Mouse (Mus musculus) megakaryocyte-erythroid progenitor cell, adult 5 weeks (primary cell): ENCODE measurements around the gene Fam129c. TPM values are rescaled to one million over a fixed set of nuclear protein-coding genes. Genes with fewer than 3 reads are reported as not detected.

Source experiments
- polyA plus RNA-seq: library from polyadenylated mRNA; stranded (reverse); fragments of >175 nt; gene quantifications from 2 replicates; pipeline ENCODE4 v1.2.3, GENCODE M21; 2012

Gene Fam129c
- 14.0 and 18.2 TPM in 2 replicates for polyA plus RNA-seq

DNA sequence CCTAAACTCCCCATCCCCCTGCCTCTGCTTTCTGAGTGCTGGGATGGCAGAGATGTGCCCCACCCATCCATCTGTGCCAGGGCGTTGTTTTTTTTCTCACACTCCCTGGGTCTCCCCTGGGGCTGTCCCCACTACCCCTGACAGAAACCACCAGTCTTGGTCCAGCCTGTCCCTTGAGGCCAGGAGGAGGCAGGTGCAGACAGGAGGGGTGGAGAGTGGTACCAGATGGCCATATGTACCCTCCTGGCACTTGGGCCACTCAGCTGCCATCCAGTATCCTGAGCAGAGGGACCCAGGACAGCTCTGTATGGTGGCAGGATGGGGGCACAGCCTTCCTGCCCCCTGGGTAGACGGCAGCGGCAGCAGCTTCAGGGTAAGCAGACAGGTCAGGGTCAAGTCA, at the start of gene Fam129c:
TSS of gene Fam129c (plus strand) at position 198 of the 400 bp plus-strand sequence.

GRCm38 (mm10) chr8:71558071-71558957, 39.1 kb upstream of the Fam129c start, which contains the start of gene Tmem221:
Gene Tmem221, minus strand, starts transcription at chr8:71558871.

DNA sequence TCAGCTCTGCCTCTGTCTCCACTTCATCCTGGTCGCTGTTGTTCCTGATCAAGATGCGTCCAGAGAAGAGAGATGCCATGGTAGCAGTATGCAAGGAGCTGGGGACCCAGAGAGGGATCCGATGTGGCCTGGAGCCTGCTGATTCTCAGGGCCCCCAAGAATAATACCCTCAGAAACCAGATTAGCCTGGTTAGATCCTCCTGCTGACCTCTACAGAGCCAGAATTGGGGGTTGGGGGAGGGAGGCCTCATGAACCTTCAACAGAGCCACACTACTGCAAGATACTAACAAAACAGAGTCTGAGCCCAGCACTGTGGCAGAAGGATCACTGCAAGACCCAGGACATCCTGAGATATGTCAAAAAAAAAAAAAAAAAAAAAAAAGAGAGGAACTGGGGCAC, 30.9 kb upstream of the Fam129c start, which contains the start of gene Nxnl1:
TSS of gene Nxnl1 (minus strand) at position 101 of the 400 bp plus-strand sequence.

DNA sequence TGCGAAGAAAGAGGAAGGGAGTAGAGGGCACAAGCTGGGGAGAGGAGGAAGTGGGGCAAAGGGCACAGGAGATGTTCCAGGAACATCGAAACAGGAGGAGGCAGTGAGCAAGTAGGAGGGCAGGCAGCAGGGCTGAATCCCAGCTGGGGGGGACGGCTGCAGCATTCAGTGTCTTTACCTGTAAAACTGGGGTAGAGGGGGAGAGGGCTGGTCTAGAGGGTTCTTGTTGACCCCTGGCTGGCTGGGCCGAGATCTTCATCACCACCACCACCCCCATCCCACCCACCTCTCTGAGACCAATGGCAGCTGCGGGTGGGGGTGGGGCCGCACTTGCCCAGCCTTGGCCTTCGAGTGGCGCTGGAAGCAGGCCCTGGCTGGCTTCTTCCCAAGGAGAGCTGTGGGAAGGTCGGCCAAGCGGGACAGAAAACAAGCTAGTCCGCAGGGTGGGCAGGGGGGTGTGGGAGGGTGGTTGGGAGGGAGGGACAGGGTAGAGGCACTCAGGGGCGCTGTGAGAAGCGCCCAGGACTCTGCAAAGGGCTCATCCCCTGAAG, 29.0 kb upstream of the Fam129c start, which contains the start of gene Slc27a1:
TSS of gene Slc27a1 (plus strand) at position 496 of the 551 bp plus-strand sequence.

DNA sequence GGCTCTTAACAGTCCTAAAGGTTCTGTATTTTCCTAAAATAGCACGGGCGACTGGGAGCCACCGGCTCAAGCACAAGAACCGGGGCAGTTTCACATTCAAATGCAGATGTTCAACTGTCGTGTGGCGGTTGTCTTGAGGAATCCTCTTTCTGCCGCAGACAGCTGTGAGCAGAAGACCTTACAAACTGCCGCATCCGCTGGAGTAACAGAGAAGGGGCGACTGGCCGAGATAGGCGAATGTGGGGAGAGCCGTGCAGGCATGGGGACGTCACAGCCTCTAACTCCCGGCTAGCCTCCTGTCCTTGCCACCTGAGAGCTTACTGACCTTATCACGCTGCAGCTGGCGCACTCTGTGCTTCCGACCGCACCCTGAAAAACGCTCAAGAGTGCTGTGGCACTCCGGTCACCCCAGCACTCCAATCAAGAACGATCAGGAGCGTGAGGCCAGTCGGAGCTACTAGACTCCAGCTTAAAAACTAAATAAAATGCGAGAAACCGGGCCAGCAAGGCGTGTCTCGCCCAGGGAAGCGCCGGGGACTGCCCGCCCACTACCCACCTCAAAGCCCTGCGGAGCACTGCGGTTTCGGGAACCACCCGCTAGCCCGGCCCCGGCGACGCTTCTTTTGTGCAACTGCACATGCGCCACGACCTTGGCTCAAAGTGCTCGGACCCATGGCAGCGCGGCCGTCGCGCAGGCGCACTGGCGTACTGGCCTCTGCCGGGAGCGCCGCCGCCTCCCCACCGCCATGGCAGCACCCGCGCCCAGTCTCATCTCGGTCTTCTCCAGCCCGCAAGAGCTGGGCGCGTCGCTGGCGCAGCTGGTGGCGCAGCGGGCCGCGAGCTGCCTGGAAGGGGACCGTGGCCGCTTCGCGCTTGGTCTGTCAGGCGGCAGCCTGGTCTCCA, 5.7 kb upstream of the Fam129c start, which contains the start of gene Pgls:
TSS of gene Pgls (plus strand) at position 706 of the 903 bp plus-strand sequence.

GRCm38 (mm10) chr8:71610822-71611651, 13.6 kb downstream of the Fam129c start, which contains the start of gene Colgalt1:
Gene Colgalt1, plus strand, starts transcription at chr8:71610998.

Other genes starting within 250 kb of the Fam129c start
- 291 and 315 TPM in 2 replicates for gene Use1, start 230.8 kb upstream of the Fam129c start, polyA plus RNA-seq
- 24.1 and 32.7 TPM in 2 replicates for gene Ocel1, start 226.3 kb upstream of the Fam129c start, polyA plus RNA-seq
- gene Nr2f6, start 215.7 kb upstream of the Fam129c start, polyA plus RNA-seq, result 25.0 and 27.3 TPM in 2 replicates
- gene Ushbp1, start 201.8 kb upstream of the Fam129c start, polyA plus RNA-seq, result not detected in 2 replicates
- 134 and 147 TPM in 2 replicates for gene Babam1, start 200.8 kb upstream of the Fam129c start, polyA plus RNA-seq
- gene Ankle1, start 191.6 kb upstream of the Fam129c start, polyA plus RNA-seq, result 25.9 and 26.0 TPM in 2 replicates
- gene Abhd8, start 134.0 kb upstream of the Fam129c start, polyA plus RNA-seq, result 39.6 and 48.5 TPM in 2 replicates
- gene Mrpl34, start 132.7 kb upstream of the Fam129c start, polyA plus RNA-seq, result 195 and 205 TPM in 2 replicates
- gene Dda1, start 128.4 kb upstream of the Fam129c start, polyA plus RNA-seq, result 224 and 225 TPM in 2 replicates
- gene Ano8, start 111.7 kb upstream of the Fam129c start, polyA plus RNA-seq, result 10.6 and 17.2 TPM in 2 replicates
- 34.8 and 36.4 TPM in 2 replicates for gene Gtpbp3, start 109.5 kb upstream of the Fam129c start, polyA plus RNA-seq
- gene Plvap, start 85.9 kb upstream of the Fam129c start, polyA plus RNA-seq, result 12.9 and 16.5 TPM in 2 replicates
- gene Ccdc194, start 71.9 kb upstream of the Fam129c start, polyA plus RNA-seq, result not detected in 2 replicates
- 250 and 257 TPM in 2 replicates for gene Bst2, start 60.2 kb upstream of the Fam129c start, polyA plus RNA-seq
- 174 and 201 TPM in 2 replicates for gene Mvb12a, start 54.7 kb upstream of the Fam129c start, polyA plus RNA-seq
- 0.32 and 0.37 TPM in 2 replicates for gene Tmem221, start 38.8 kb upstream of the Fam129c start, polyA plus RNA-seq
- gene Nxnl1, start 31.0 kb upstream of the Fam129c start, polyA plus RNA-seq, result not detected in 2 replicates
- 12.6 and 18.3 TPM in 2 replicates for gene Slc27a1, start 28.8 kb upstream of the Fam129c start, polyA plus RNA-seq
- gene Pgls, start 5.5 kb upstream of the Fam129c start, polyA plus RNA-seq, result 408 and 426 TPM in 2 replicates
- gene Colgalt1, start 13.3 kb downstream of the Fam129c start, polyA plus RNA-seq, result 59.2 and 64.3 TPM in 2 replicates
- 0.64 and 1.7 TPM in 2 replicates for gene Unc13a, start 74.1 kb downstream of the Fam129c start, polyA plus RNA-seq
- 93.6 and 114 TPM in 2 replicates for gene Jak3, start 78.6 kb downstream of the Fam129c start, polyA plus RNA-seq
- 49.6 and 68.7 TPM in 2 replicates for gene Insl3, start 91.6 kb downstream of the Fam129c start, polyA plus RNA-seq
- gene B3gnt3, start 104.1 kb downstream of the Fam129c start, polyA plus RNA-seq, result 0.76 and 1.4 TPM in 2 replicates
- 421 and 422 TPM in 2 replicates for gene Fcho1, start 128.1 kb downstream of the Fam129c start, polyA plus RNA-seq